Mouse (Mus musculus): Measurements from ENCODE around the gene Hagh.

- TF ChIP-seq CTCF (IDR thresholded peaks at IDR 0.05; ENCODE audit: low read depth): no peak
- no peak for TF ChIP-seq EP300 (IDR thresholded peaks at IDR 0.05; ENCODE audit: low read depth)
These were observed 19.0 kb downstream of the Hagh start for GRCm38 (mm10) chr17:24858967-24859366.

Measured in heart, postnatal 0 days (tissue).